Mouse (Mus musculus) cerebellum, adult 8-10 months (tissue): ENCODE measurements around the gene Ift80.
"Not testable (repeated sequence)": the region's sequence is repeated elsewhere in the genome, so short reads cannot be mapped to it uniquely, and the experiment has no call there.

Experiments used
- DNase-seq: peaks from one replicate; pipeline ENCODE4 v3.0.0; 2022

The Ift80 gene

DNA sequence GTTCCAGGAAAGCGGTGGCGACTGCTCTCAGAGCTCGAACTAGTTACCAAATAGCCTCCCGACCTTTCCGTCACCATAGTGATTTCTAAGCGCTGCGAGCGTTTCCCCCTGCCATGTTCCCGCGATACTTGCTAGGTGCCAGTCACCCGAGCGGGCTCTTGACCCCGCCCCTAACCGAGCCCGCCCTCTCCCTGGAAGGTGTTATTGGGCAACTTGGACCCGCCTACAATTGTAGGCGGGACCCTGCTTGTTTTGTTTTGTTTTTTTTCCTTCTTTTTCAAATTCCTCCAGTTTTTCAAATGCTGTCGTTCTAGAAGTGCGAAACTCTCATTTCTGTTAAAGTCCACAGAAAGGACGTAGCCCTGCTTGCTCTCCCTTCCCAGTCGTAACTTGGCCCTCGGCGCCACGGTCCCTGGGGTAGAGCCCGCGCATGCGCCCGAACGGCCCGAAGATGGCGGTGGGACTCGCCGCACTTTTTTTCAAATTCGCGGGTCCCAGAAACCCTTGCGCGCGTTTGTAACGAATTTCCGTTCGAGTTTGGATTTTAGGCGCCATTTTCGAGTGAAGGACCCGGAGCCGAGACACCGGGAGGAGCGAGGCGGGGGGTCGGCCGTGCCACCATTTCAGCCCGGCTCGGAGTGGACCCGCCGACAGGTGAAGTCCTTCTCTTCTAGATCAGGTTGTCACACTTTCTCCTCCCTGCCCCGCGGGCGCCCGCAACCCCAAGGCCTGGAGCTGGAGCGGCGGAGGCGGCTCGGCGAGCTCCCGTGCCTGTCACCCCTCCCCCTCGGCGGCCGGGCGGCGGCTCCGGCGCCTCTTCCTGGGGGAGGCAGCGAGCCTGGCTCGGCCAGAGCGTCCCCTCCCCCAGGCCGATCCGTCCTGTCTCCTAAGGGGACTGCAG, at the start of gene Ift80, which contains the start of gene Smc4:
Ift80 (minus strand) TSS at position 134 of the 901 bp plus-strand sequence.
Smc4 (plus strand) TSS at position 302 of the 901 bp plus-strand sequence.
- peak; percentile 95 for DNase-seq

DNA sequence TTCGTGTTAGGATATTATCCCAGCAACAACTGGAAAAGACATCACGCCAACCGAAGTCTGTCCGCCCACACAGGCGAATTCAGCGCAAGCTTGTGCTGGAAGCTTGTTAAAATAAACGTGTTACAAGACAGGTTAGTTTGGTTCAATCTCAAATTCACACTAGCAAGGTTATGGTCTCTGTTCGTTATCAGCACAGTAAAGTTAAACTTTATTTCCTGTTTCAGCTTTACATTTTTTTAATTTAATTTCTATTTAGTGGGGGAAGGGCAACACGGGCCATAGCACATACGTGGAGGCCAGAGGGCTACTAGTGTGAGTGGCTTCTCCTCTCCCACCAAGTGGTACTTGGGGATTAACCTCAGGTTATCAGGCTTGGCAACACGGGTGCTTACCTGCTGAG, 47.5 kb upstream of the Ift80 start:
- DNase-seq: no peak

DNA sequence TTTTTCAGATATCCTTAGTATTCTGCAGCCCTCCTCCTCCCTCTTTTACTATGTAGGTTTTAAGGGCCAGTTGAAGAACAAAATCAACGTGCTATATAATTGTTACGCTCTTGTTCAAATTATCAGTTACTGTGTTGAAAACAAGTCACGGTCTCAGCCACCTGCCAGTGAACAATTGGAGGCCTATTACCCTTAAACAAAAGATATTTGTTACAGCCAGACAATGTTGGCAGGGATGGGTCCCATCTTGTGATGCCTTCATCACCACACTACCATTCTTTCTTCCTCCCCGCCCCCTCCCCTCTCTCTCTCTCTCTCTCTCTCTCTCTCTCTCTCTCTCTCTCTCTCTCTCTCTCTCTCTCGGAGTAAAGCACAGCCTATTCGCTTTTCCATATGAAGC, 44.6 kb upstream of the Ift80 start:
- DNase-seq: no peak

DNA sequence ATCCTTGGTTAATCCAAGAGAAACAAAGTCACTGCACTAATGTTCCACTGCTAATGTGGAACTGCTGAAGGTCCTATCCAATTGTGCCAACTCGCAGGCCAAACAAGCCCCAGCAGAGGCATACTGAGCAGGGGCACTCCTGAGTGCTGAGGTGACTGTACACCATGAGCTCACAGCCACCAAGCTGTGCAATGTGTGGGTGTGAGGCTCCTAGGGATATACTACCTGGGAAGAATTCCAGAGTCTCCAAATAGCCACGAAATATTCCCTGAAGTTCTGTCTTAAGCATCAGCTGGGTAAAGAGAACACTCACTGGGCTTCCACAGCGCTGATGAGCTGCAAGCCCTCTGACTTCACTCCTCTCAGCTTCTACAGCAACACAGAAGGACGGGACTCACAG, 43.3 kb upstream of the Ift80 start:
- DNase-seq: no peak

DNA sequence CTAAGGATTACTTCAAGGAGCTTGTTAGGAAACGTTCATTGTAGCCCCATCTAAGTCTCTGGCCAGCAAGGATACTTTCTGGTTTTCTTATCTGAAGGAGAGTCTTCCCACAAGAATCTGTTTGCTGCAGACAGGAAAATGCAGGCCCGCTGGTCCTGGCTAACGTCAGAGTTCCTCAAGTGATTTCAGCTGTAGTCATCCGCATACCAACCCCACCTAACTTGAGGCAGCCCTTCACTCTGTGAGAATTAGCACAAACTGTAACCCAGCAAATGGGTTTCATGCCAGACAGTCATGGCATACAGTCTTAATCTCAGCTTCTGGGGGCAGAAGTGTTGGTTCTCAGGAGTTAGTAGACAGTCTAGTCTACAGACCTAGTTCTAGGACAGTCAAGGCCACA, 42.1 kb upstream of the Ift80 start:
- no peak for DNase-seq

DNA sequence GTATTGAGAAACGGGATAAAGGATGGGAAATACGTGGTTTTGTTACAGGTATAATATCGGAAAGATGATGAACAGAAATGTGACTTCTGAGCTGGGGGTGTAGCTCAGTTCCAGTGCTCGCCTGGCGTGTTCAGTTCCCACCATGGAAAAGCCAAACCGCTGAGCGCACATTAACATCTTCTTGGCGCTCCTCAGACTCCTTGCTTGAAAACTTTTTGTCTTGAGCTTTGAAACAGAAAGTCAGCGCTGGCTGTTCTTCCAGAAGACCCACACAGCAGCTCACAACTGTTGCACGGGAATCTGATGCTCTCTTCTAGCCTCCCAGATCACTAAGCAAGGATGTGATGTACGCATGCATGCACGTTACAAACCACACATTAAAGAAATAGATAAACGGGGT, 41.4 kb upstream of the Ift80 start:
- no peak for DNase-seq

DNA sequence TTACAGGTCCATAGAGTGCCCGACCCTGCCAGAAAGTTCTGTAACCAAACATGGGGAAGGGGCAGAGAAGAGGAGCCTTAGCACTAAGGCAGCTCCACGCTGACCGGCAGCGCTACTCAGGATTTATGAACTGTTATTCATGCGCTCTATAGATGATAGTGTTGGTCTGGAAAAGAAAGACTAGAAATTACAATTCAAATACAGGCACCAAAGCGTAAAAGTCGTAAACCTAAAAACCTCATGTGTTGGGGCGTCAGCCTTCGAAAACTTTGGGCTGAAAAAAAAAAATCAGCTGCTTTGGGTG, 41.0 kb upstream of the Ift80 start:
- no peak for DNase-seq

DNA sequence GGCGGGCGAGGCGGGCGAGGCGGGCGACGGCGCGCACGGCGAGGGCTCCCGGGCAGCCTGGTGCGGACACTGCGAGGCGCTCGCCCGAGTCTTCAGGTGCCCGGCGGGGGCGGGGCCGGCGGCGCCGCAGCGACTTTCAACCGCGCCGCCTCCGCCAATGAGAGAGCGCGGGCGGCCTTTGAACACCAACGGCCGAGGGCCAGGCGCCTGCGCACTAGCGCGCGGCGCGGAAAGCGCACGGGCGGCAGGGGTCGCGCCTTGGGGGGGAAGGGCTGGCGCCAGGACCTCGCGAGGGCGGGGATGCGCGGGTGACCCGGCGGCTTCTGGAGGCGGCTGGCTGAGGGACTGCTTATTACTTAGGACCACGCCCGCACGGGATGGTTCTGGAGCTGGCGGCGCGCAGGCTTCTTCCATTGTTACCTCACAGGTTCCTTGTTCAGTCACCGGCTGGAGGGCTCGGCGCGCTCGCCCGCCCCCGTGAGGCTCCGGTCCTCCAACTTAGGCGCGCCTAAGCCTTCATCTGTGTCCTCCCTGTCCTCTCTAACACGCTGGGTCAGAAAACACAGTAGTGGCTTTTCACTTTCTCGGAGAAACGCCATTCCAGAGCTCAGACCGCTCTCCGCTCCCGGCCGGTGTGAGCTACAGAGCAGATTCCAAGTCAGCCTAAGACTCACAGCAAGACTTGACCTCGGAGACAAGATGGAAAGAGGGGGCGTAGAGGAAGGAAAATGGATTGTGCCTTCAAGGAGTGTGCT, 40.5 kb upstream of the Ift80 start, which contains the start of gene Trim59:
Trim59 (minus strand) TSS at position 111 of the 755 bp plus-strand sequence.
- peak; percentile 88 for DNase-seq

DNA sequence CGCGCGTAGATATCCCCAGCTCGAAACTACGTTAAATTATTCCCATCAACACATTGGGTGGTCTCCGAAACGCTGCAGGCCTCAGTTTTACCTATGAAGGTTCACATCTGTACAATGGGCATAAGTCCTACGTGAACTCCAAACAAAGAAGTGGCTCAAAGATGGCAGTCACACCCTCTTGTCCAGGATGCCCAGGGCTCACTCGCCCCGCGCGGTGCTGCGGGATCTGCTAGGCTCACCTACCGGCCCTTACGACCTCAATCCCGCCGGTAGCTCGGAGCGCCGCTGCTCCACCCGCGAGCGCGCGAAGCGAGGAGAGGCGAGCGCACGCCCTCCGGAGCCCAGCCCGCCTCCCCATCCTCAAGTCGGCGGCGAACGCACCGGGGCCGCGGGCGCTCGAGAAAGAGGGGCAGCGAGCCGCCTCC, 39.8 kb upstream of the Ift80 start:
- DNase-seq: no peak

DNA sequence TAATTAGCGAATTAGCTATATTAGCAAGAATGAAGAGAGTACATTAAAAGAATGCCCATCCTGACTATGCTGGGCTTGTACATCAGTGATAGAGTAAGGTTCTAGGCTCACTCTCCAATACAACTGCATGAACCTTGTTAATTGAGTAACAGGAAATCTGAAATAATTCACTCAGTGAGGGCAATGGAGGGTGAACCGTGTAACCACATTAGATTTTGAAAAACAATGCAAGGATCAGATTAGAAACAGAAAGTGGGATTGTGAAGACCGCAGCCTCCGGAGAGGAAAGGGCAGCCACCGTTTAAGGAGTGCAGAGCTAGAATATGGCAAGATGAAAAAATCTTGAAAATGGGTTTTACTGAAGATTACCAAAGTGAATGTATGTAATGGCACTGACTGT, 36.9 kb upstream of the Ift80 start:
- no peak for DNase-seq

DNA sequence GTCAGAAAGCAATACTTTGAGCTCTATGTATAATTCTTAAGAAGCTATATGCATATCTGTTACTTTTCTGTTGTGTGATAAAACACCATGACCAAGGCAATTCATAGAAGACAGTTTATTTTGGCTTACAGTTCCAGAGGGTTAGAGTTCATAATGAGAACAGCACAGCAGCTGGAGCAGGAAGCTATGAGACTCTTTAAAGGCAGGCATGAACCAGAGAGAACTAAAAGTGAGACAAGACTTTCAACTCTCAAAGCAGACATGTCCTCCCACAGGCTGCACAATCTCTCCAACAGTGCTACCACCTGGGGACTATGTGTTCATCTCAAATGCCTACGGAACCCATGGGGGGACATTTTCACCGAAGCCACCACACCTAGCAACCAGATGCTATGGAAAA, 35.7 kb upstream of the Ift80 start:
- DNase-seq: no peak

DNA sequence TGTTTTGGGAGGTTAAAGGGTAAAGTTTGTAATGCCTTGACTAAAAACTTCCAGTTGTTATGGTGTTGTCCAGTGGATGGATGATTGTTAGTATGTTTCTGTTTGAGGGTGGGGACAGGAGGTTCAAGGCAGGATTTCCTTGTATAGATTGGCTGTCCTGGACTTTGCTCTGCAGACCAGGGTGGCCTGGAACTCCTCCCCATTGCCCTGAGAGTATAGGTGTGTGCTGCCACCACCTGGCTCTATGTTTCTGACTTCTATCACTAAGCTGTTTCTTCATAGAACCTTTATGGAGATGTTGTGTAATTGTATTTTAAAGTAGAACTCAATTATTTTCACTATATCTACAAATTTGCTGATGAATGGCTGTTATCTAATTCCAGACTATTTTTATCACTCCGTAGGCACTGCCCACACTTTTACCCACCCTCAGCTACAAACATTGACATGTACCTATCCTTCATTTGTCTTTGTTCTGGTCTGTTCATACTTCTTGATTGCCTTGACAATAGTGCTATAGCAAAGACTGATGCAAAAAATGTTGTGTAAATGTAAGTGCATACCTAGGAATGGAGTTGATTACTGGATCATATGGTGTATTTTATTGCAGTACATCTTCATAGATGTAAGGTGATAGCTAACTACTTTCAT, 21.9 kb upstream of the Ift80 start:
- no peak for DNase-seq

DNA sequence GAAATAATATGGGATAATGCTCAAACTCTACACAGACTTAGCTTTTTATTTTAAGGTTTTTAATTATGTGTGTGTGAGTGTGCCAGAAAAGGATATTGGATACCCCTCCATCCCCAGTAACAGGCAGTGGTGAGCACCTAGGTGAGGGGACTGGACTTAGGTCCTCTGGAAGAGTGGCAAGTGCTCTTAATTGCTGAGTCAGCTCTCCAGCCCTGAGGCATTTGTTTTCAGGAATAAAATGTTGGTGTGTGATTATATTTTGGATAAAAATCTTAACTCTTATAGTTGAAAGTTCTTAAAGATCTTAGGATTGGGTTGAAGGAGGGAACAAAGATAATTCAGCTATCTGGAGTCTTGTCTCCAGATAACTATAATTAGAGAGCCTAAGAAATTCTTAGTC, 16.4 kb upstream of the Ift80 start:
- DNase-seq: no peak

DNA sequence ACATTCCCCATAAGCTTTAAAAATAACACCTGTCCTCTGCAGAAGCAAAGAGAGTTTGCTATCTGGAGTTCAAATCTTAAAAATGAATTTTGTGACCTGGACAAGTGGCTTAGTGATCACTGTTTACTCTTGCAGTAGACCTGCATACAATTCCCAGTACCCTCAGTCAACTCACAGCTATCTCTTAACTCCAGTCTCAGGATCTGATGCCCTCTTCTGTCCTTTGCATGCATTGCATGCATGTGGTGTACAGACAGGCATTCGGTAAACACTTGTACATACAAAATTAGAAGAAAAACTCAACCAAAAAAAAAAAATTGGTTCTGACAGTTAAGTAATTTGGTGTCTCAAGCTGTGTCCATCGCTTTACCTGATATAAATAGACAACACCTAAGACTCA, 15.9 kb upstream of the Ift80 start:
- no peak for DNase-seq

DNA sequence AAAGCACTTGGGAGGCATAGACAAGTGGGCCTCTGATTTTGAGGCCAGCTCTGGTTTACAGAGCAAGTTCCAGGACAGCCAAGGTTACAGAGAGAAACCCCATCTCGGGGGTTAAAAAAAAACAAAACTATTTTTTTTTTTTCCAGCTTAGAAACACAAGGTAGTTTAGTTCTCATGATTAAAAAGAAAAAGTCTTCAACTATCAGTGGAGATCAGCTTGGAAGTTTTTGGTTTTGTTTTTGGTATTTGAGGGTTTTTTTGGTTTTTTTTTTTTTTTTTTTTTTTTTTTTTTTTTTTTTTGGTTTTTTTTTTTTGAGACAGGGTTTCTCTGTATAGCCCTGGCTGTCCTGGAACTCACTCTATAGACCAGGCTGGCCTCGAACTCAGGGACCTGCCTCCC, 14.3 kb upstream of the Ift80 start:
- DNase-seq: not testable (repeated sequence)

DNA sequence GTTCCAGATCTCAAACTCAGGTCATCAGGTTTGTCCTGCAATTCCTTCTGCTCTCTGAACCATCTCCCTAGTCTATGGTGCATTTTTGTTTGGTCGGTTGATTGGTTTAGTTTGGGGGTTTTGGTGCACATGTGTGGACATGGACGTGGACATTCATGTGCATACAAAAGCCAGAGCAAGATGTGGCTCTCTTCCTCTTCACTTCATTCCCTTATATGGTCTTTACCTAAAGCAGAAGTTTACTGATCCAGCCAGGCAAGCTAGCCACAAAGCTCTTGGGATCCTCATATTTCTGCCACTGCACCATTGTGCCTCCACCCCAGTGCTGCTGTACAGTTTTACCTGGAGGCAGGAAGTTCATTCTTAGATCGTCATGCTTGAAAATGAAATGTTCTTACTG, 12.8 kb upstream of the Ift80 start:
- no peak for DNase-seq

DNA sequence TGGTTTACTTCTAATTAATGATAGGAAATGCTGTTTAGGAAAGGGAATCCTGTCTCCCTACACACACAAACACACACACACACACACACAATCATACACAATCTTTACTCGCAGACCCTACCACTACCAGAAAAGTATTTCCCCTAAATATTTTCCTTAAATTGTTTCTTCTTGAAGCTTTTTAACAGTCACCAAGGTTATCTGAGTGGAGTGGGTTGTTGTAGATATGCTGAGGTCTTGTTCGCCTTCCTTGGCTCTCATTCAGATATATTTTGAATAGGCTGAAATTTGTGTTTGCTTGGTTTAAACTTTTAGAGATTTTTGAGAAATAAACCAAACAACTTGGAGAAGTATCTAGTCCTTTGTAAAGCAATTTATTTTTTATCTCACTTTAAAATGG, 4.5 kb upstream of the Ift80 start:
- no peak for DNase-seq

DNA sequence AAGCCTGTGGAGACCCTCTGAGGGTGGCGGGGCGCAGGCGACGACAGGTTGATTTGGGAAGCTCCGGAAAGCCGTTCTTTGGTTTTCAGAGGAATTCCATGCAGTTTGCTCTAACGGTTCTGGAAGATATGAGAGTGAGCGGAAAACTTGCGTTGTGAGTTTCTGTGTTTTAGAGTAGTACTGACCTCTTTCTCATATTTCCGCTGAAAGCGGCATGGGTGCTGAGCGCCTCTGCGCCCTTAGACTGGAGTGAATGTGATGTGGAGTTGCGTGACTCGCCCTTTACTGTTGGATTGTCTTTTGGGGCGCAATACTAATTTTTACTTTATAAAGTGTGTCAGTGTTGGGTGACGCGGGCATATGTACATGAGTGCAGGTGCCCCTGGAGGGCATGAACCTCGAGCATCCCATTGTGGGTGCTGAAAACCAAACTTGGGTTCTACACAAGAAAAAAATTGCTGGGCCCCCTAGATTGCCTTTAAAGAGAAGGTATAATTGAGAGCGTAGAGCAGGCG, 1.9 kb upstream of the Ift80 start:
- no peak for DNase-seq

DNA sequence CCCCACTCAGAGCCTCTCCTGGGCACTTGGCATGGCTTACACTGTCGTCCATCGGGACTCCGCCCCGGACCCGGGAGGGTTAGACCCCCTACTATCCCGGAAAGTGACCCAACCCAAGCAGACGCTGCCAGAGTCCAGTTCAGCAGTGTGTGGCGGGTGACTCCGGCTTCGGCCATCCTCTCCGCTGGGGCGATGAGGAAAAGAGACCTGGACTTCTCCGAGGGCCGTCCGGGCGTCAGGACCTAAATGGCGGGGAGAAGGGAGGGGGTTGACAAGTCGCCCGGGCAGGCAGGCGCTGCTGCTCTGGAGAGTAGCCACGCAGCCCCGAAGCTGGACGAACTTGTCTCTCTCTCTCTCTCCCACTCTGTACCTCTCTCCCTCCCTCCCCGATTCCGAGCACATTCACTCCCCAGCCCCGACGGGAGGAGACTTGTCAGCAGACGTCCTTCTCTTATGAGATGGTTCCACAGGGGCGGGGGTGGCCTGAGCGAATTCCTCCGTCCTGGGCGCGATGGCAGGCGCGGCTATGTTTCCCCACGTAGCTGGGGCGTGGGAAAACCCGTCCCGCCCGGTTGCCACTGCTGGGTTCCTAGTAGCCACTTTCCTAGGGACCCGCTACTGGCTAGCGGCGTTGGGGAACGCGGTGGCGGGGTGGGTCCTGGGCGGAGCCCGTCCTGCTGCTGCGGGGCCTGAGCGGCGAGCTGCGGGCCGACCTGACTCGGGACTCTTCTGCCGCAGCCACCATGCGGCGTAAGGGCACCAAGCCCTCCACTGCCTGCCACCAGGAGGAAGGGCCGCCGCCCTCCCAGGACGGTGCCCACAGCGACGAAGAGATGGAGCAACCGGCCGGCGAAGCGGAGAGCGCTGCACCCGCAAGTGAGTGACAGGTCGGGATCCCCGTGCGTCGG, 1.2 kb upstream of the Ift80 start:
- peak; percentile 40 for DNase-seq

DNA sequence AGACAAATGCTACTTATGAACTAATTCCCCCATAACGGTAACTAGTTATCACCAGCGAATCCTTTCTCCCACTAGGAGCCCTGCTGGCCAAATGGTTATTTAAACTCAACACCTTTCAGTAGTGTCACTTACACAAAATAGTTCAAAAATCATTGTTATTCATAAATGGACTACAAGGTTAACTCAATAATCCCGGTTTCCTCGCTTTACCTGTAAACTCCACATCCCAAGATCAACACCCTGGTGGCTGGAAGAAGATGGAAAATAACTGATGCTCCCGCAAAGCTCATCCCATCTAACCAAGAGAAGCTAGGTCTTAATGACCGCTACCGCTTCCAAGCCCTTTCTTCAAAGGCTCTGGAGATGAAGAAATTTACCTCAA, 324 bp downstream of the Ift80 start:
- DNase-seq: no peak

DNA sequence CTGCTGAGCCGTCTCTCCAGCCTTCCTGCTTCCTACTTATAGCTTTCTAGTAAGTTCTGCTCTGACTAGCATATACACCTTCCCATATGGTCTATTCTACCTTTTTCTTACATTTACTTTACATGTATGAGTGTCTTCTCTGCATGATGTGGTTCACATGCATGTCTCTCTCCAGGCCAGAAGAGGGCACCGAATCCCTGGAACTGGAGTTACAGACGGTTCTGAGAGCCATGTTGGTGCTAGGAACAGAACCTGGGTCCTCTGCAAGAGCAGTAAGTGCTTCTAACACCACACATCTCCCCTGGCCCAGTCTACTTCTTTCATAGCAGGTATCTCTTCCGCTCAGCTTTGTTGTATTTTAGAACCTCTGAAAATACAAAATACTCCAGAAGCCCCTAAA, 1.6 kb downstream of the Ift80 start:
- no peak for DNase-seq

DNA sequence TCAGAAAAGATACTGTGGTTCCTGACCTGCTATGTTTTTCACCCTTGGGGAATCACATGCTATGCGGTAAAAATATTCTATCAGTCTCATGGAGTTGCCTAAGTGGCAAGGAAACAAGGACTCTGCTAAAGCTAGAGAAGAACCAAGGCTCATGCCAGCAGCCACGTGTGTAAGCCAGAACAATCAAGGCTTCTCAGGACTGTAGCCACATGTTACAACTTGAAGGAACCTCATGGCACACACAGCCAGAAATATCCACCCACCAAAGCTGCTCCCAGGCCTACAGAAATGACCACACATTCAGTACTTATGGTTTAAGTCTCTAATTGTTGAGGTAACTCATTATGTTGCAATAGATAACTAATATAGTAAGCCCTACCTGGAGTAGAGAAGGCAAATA, 17.8 kb downstream of the Ift80 start:
- no peak for DNase-seq
